Mouse (Mus musculus): ENCODE measurements at regions not wholly inside any gene's neighbourhood (a gene's known extent, or its start where the extent isn't known, plus 50 kb on each side); places are given as distances from the start of the nearest gene placed in this dataset.
"Not testable (repeated sequence)": the region's sequence is repeated elsewhere in the genome, so short reads cannot be mapped to it uniquely, and the experiment has no call there.

GRCm38 (mm10) chr4:29420198-29420792 lies 607.4 kb downstream of the Epha7 start:
- H3K36me3 ChIP-seq (ENCODE audit: control insufficient read depth in 1 of 2, insufficient read depth in 2 of 2, low read length in 2 of 2), result no peaks in the 10 kb centered on the region
- no peaks in the 10 kb centered on the region for H3K4me1 ChIP-seq (ENCODE audit: control insufficient read depth in 1 of 2, insufficient read depth in 2 of 2, low read length in 2 of 2)
- H3K27ac ChIP-seq (ENCODE audit: control insufficient read depth, low read depth, low read length), result no peak overlapping the region
- no peak overlapping the region for H3K9ac ChIP-seq (ENCODE audit: control insufficient read depth, low read depth, low read length, poor library complexity, severe bottlenecking)
- H3K4me3 ChIP-seq (ENCODE audit: control insufficient read depth in 1 of 2, insufficient read depth in 1 of 2, low read depth in 2 of 2, low read length in 2 of 2), result no peak overlapping the region
- TF ChIP-seq TBP (IDR thresholded peaks at IDR 0.05; ENCODE audit: low read depth, low read length) (no peak), EP300 (IDR thresholded peaks at IDR 0.05; ENCODE audit: low read depth in 1 of 2, low read length in 2 of 2) (no peak), NRF1 (IDR thresholded peaks at IDR 0.05; ENCODE audit: insufficient read depth, low read depth, low read length, poor library complexity, severe bottlenecking) (no peak), MXI1 (IDR thresholded peaks at IDR 0.05; ENCODE audit: low read depth, low read length) (no peak), UBTF (IDR thresholded peaks at IDR 0.05; ENCODE audit: borderline replicate concordance, insufficient read depth, low read depth, low read length) (no peak), POLR2AphosphoS2 (IDR thresholded peaks at IDR 0.05; ENCODE audit: low read length) (no peak), TAL1 (IDR thresholded peaks at IDR 0.05; ENCODE audit: low read length) (no peak), MAX (IDR thresholded peaks at IDR 0.05; ENCODE audit: low read length) (no peak), BHLHE40 (IDR thresholded peaks at IDR 0.05; ENCODE audit: borderline replicate concordance, low read depth, low read length) (no peak), SMC3 (IDR thresholded peaks at IDR 0.05; ENCODE audit: low read depth, low read length) (no peak), MYC (IDR thresholded peaks at IDR 0.05; ENCODE audit: low read depth, low read length) (no peak), GABPA (IDR thresholded peaks at IDR 0.05; ENCODE audit: low read depth, low read length) (no peak), MAZ (IDR thresholded peaks at IDR 0.05; ENCODE audit: low read depth, low read length) (no peak), RCOR1 (IDR thresholded peaks at IDR 0.05; ENCODE audit: low read depth, low read length) (no peak), RAD21 (IDR thresholded peaks at IDR 0.05; ENCODE audit: low read depth, low read length) (no peak), TCF12 (IDR thresholded peaks at IDR 0.05; ENCODE audit: low read depth, low read length) (no peak), SIN3A (IDR thresholded peaks at IDR 0.05; ENCODE audit: low read length) (no peak), E2F4 (IDR thresholded peaks at IDR 0.05; ENCODE audit: borderline replicate concordance, low read depth, low read length) (no peak), CHD1 (IDR thresholded peaks at IDR 0.05; ENCODE audit: low read depth, low read length) (no peak)
- no peaks in the 10 kb centered on the region for H3K9me3 ChIP-seq (replicated peaks; ENCODE audit: insufficient read depth, low read length)
- no peaks in the 10 kb centered on the region for H3K27me3 ChIP-seq (ENCODE audit: control insufficient read depth in 1 of 2, insufficient read depth in 2 of 2, low read length in 2 of 2)
- H3K79me2 ChIP-seq (ENCODE audit: control insufficient read depth, insufficient read depth, low read length, poor library complexity), result no peaks in the 10 kb centered on the region
- no peak for DNase-seq (ENCODE audit: low read depth, low spot score)

- H3K27me3 ChIP-seq (ENCODE audit: control insufficient read depth in 1 of 2, insufficient read depth in 2 of 2, low read length in 2 of 2); H3K4me3 ChIP-seq (ENCODE audit: control insufficient read depth in 1 of 2, insufficient read depth in 1 of 2, low read depth in 2 of 2, low read length in 2 of 2); H3K79me2 ChIP-seq (ENCODE audit: control insufficient read depth, insufficient read depth, low read length, poor library complexity); DNase-seq (ENCODE audit: low read depth, low spot score); H3K9ac ChIP-seq (ENCODE audit: control insufficient read depth, low read depth, low read length, poor library complexity, severe bottlenecking); H3K27ac ChIP-seq (ENCODE audit: control insufficient read depth, low read depth, low read length); H3K4me1 ChIP-seq (ENCODE audit: control insufficient read depth in 1 of 2, insufficient read depth in 2 of 2, low read length in 2 of 2); H3K36me3 ChIP-seq (ENCODE audit: control insufficient read depth in 1 of 2, insufficient read depth in 2 of 2, low read length in 2 of 2); H3K9me3 ChIP-seq (replicated peaks; ENCODE audit: insufficient read depth, low read length): not testable (repeated sequence)
These were observed 618.6 kb downstream of the Epha7 start for GRCm38 (mm10) chr4:29431493-29431892.
